Mouse (Mus musculus) liver, adult 2 months (tissue): Measurements from ENCODE around the gene Gm20388.

ENCODE experiments used
- CTCF ChIP-seq: fragments of 200-500 bp; IDR thresholded peaks from 2 replicates; pipeline ENCODE4 v1.5.1; 2011; ENCODE audit warnings: low read depth, low read length, control low read depth
- POLR2A ChIP-seq: fragments of 200-500 bp; IDR thresholded peaks from 2 replicates; pipeline ENCODE4 v1.6.1; 2011; ENCODE audit warnings: low read length, control low read depth; ENCODE audit not compliant: insufficient read depth; ENCODE audit errors: extremely low read depth

DNA sequence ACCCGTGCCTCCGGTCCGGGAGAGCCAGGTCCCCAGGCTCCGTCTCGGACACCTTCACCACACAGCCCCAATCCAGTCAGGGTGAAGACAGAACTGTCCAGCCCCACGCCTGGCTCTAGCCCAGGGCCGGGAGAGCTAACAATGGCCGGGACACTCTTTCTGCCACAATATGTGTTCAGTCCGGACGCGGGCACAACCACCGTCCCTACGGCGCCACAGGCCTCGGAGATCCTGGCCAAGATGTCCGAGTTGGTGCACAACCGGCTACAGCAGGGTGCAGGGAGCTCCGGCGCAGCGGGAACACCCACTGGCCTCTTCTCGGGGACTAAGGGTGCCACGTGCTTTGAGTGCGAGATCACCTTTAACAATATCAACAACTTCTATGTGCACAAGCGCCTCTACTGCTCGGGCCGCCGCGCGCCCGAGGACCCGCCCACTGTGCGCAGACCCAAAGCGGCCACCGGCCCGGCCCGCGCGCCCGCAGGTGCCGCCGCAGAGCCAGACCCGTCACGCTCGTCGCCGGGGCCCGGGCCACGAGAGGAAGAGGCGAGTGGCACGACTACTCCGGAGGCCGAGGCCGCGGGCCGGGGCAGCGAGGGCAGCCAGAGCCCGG lies 2425.1 kb downstream of the Gm20388 start:
- TF ChIP-seq CTCF (no peak), POLR2A (no peak)
